Mouse (Mus musculus): ENCODE results near the gene Atg10.

Gene Atg10

GRCm38 (mm10) chr13:91171766-91172491 lies 51.8 kb downstream of the Atg10 start:
- DNase-seq = no peak

- no peak for DNase-seq
These were observed 52.6 kb downstream of the Atg10 start for GRCm38 (mm10) chr13:91171205-91171604.

- no peak for DNase-seq
These were observed 54.0 kb downstream of the Atg10 start for GRCm38 (mm10) chr13:91169529-91170319.

- peak in 1 of 2 experiments; percentile 10 for DNase-seq
These were observed 55.3 kb downstream of the Atg10 start for GRCm38 (mm10) chr13:91168486-91168885.

GRCm38 (mm10) chr13:91167561-91167960 lies 56.2 kb downstream of the Atg10 start:
- DNase-seq = no peak

- peak in 1 of 2 experiments; percentile 14 for DNase-seq
These were observed 57.5 kb downstream of the Atg10 start for GRCm38 (mm10) chr13:91166286-91166685.

GRCm38 (mm10) chr13:91165200-91165599 lies 58.6 kb downstream of the Atg10 start:
- peak in 1 of 2 experiments; percentile 20 for DNase-seq

- DNase-seq = no peak
These were observed 60.5 kb downstream of the Atg10 start for GRCm38 (mm10) chr13:91163292-91163691.

GRCm38 (mm10) chr13:91162452-91162851 lies 61.3 kb downstream of the Atg10 start:
- peak; percentile 13 to 36 for DNase-seq

- DNase-seq = no peak
These were observed 63.2 kb downstream of the Atg10 start for GRCm38 (mm10) chr13:91160616-91161015.

GRCm38 (mm10) chr13:91159881-91160280 lies 63.9 kb downstream of the Atg10 start:
- DNase-seq = no peak

- no peak for DNase-seq
These were observed 65.8 kb downstream of the Atg10 start for GRCm38 (mm10) chr13:91157941-91158340.

- no peak for DNase-seq
These were observed 66.3 kb downstream of the Atg10 start for GRCm38 (mm10) chr13:91157429-91157828.

- DNase-seq = no peak
These were observed 66.8 kb downstream of the Atg10 start for GRCm38 (mm10) chr13:91156949-91157348.

- DNase-seq = no peak
These were observed 67.5 kb downstream of the Atg10 start for GRCm38 (mm10) chr13:91156308-91156707.

GRCm38 (mm10) chr13:91155429-91156207 lies 68.2 kb downstream of the Atg10 start:
- DNase-seq = no peak

- no peak for DNase-seq
These were observed 69.1 kb downstream of the Atg10 start for GRCm38 (mm10) chr13:91154622-91155021.

GRCm38 (mm10) chr13:91136337-91136736 lies 87.4 kb downstream of the Atg10 start:
- no peak for DNase-seq

GRCm38 (mm10) chr13:91133334-91133890 lies 90.4 kb downstream of the Atg10 start:
- no peak for DNase-seq

GRCm38 (mm10) chr13:91129071-91129470 lies 94.7 kb downstream of the Atg10 start:
- peak in 1 of 2 experiments; percentile 0 for DNase-seq

- no peak for DNase-seq
These were observed 95.2 kb downstream of the Atg10 start for GRCm38 (mm10) chr13:91128581-91128980.

- DNase-seq = no peak
These were observed 105.6 kb downstream of the Atg10 start for GRCm38 (mm10) chr13:91118156-91118555.

GRCm38 (mm10) chr13:91114880-91115279 lies 108.9 kb downstream of the Atg10 start:
- no peak for DNase-seq
